Mouse (Mus musculus): Measurements from ENCODE around the gene Tent4a. TPM values are rescaled to one million over a fixed set of nuclear protein-coding genes. Genes with fewer than 3 reads are reported as not detected.
A peak's percentile ranks its signal among the peaks of the same experiment; 100 is the strongest.
"Not testable (repeated sequence)": the region's sequence is repeated elsewhere in the genome, so short reads cannot be mapped to it uniquely, and the experiment has no call there.

Gene Tent4a
- polyA plus RNA-seq (2021) = 27.7 TPM

DNA sequence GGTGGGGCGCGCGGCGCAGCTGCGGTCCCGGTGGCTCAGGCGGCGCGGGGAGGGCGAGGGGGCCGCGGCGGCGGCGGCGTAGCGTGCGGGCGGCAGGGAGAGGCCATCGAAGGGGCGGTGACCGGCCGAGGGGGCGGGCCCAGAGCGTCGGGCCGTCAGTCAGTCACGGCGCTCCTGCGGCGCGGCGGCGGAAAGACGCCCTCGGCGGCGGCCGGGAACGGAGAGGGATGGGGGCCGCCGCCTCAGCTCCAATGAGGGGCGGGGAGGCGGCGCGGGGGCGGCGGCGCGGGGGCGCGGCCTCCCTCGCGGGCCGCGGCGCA is at the start of gene Tent4a:
Gene Tent4a (minus strand): TSS at position 284 of the 320 bp plus-strand sequence.
- ChIA-PET CTCF (no interaction called here), POLR2A (no interaction called here)
- H3K27me3 ChIP-seq = no peaks in the 10 kb centered on the region
- no peak for TF ChIP-seq CTCF (IDR thresholded peaks at IDR 0.05)
- ATAC-seq = peak; percentile 82
- in situ Hi-C loops (cut with MboI; ENCODE audit: low pct_unique_long_range_greater_than_20kb) = loop anchor here (25.0 kb wide), 1 partner anchor 1053 kb away; no protein-coding TSS in a partner anchor
- DNase-seq (ENCODE audit: low read depth, low spot score) = no peak

DNA sequence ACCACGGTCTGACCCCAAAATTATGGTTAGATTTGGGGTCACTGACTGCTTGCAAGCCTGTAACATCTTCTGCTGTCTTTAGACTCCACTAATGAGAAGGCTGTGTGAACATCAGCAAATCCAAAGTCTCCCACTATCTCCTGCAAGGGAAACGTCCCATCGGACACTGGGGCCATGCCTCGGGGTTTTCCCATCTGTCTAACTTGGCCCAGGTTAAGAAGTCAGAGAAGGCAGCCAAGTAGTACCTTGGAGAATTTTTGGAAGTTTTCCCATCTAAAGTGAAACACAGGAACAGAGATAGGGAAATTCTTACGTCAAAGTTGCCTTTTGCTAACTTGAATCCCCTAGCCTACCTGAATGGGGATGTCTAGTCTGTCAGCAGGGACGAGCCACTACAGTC is 49.2 kb upstream of the Tent4a start:
- POLR2A ChIA-PET = no interaction called here
- CTCF ChIA-PET = interaction anchor here (1.2 to 1.7 kb wide), 2 partner anchors 10 to 28 kb away, joined by 3 to 4 read pairs; partner anchors contain the start of gene Srd5a1

DNA sequence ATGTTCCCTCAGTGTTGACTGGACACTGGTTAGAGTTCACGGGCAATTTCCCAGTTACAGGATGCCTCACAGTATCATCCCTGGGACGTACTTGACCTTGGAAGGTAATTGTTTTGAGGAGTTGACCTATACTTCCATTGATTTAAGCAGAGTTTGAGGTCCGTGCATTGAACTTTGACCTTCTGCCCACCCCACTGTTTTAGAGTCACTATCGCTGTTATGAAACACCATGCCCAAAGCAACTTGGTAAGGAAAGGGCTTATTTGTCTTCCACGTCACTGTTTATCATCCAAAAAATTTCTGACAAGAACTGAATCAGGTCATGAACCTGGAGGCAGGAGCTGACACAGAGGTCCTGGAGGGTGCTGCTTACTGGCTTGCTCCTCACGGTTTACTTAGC is 48.0 kb upstream of the Tent4a start:
- POLR2A ChIA-PET = no interaction called here
- no peak for TF ChIP-seq CTCF (IDR thresholded peaks at IDR 0.05)
- in situ Hi-C loops (cut with MboI; ENCODE audit: low pct_unique_long_range_greater_than_20kb) = loop anchor here (25.0 kb wide), 1 partner anchor 1205 kb away; no protein-coding TSS in a partner anchor

More for the DNA sequence above, 49.2 kb upstream of the Tent4a start:
- DNase-seq (ENCODE audit: low read depth, low spot score) (no peak), ATAC-seq (no peak)
- in situ Hi-C loops (cut with MboI; ENCODE audit: low pct_unique_long_range_greater_than_20kb) = loop anchor here (25.0 kb wide), 1 partner anchor 1204 kb away; no protein-coding TSS in a partner anchor
- no peaks in the 10 kb centered on the region for H3K27me3 ChIP-seq
- no peak for TF ChIP-seq CTCF (IDR thresholded peaks at IDR 0.05)

DNA sequence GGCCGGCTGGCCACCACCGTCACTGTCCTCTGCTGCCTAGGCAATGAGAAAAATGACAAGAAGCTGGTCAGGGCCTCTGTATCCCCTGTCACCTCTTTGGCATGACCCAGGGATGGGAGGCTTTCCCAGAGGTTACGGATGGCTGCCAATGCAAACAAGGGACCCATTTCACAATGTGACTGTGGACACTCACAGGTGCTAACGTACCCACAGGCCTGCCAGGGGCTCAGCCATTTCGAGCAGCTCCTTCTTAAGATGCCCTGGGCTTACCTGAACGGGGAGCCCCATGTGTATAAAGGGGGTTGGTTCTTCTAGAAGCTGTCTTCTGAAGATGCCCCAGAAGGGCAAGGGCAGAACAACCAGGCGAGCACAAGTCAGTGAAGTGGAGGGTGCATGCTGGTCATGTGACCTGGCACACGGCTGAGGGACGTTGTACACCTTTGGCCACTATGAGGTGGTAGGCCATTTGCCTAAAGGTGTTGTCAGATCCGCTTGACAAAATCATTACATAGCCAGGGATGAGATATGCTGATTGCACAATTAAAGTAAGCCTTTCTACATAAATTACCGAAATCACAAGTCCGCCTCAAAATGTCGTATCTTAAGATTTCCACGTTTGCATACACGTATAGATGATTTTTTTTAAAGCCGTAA is 42.9 kb upstream of the Tent4a start:
- no peak for DNase-seq (ENCODE audit: low read depth, low spot score)
- no peaks in the 10 kb centered on the region for H3K27me3 ChIP-seq
- no peak for TF ChIP-seq CTCF (IDR thresholded peaks at IDR 0.05)
- ATAC-seq = no peak
- CTCF ChIA-PET = interaction anchor here (0.9 kb wide), 1 partner anchor 20 kb away, joined by 3 read pairs; no protein-coding TSS in a partner anchor
- POLR2A ChIA-PET = no interaction called here
- in situ Hi-C loops (cut with MboI; ENCODE audit: low pct_unique_long_range_greater_than_20kb) = loop anchor here (25.0 kb wide), 1 partner anchor 1210 kb away; no protein-coding TSS in a partner anchor

More for the DNA sequence above, 48.0 kb upstream of the Tent4a start:
- no peak for ATAC-seq
- H3K27me3 ChIP-seq = no peaks in the 10 kb centered on the region
- CTCF ChIA-PET = interaction anchor here (1.0 to 1.8 kb wide), 3 partner anchors 9 to 28 kb away, joined by 3 to 5 read pairs (median 4); partner anchors contain the start of gene Srd5a1
- DNase-seq (ENCODE audit: low read depth, low spot score) = no peak

DNA sequence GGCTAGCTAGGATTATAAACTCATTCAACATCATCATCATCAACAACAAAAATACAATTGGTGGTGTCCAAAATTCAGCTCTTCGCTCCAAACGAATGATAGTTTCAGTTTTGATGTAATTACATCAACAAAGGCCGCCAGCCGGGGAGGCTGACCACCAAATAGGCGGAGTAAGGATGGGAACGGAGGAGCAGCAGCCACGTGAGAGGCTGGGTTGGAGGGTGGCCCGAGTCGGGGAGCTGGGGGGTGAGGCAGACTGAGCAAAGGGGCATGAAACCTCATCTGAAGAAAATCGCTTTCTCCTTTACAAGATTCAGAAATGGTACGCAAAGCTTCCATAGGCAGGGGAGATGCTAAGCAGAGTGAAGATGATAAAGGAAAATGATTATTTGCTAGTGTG is 42.3 kb upstream of the Tent4a start:
- ATAC-seq = no peak
- no peaks in the 10 kb centered on the region for H3K27me3 ChIP-seq
- in situ Hi-C loops (cut with MboI; ENCODE audit: low pct_unique_long_range_greater_than_20kb) = loop anchor here (25.0 kb wide), 1 partner anchor 1211 kb away; no protein-coding TSS in a partner anchor
- POLR2A ChIA-PET = no interaction called here
- CTCF ChIA-PET = no interaction called here
- TF ChIP-seq CTCF (IDR thresholded peaks at IDR 0.05) = no peak
- DNase-seq (ENCODE audit: low read depth, low spot score) = no peak

DNA sequence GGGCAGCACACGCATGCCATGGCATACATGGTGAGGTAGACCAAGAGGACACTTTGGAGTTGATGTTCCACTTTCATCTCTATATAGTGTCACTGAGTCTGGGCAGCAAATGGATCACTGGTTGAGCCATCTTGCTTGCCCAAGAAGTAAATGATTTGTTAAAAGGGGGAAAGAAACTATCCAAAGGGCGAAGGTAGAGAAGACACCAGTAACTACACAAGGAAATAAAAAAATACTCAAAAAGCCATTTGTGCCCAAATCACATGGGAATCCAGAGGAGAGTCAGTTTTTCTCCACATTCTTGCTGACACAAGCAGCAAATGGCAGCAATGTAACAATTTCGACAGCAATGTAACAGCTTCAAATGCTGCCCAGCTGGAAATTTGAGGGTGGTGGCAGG is 38.2 kb upstream of the Tent4a start:
- no peak for TF ChIP-seq CTCF (IDR thresholded peaks at IDR 0.05)
- ATAC-seq (no peak), DNase-seq (ENCODE audit: low read depth, low spot score) (no peak)
- CTCF ChIA-PET = interaction anchor here (1.3 to 1.5 kb wide), 2 partner anchors 10 to 15 kb away, joined by 4 to 5 read pairs; no protein-coding TSS in a partner anchor
- no peaks in the 10 kb centered on the region for H3K27me3 ChIP-seq
- in situ Hi-C loops (cut with MboI; ENCODE audit: low pct_unique_long_range_greater_than_20kb) = no loop called here
- POLR2A ChIA-PET = interaction anchor here (0.6 to 1.6 kb wide), 3 partner anchors 13 to 38 kb away, joined by 3 to 7 read pairs (median 5); no protein-coding TSS in a partner anchor

DNA sequence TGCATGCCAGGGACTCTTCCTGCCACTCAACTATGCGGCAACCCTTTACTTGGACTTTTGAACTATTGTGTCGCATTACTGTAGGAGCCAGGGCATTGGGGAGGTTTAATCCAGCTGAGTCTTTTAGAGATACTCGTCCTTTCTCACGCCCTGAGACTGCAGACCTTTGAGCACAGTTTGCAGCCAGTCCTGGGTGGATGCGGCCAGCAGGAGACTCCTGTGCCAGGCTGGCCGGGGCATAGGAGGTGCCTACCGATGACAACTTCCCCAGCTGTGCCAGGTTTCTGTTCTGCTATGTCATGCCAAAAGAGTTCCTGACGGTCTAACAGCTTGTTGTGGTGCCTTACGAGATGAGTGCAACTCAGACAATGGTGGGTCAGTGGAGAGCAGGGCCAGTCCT is 34.8 kb upstream of the Tent4a start:
- ChIA-PET POLR2A (no interaction called here), CTCF (interaction anchor here (1.0 to 1.6 kb wide), 3 partner anchors 15 to 57 kb away, joined by 3 to 4 read pairs (median 3); no protein-coding TSS in a partner anchor)
- DNase-seq (ENCODE audit: low read depth, low spot score) (no peak), ATAC-seq (no peak)
- in situ Hi-C loops (cut with MboI; ENCODE audit: low pct_unique_long_range_greater_than_20kb) = no loop called here
- no peaks in the 10 kb centered on the region for H3K27me3 ChIP-seq
- TF ChIP-seq CTCF (IDR thresholded peaks at IDR 0.05) = no peak

DNA sequence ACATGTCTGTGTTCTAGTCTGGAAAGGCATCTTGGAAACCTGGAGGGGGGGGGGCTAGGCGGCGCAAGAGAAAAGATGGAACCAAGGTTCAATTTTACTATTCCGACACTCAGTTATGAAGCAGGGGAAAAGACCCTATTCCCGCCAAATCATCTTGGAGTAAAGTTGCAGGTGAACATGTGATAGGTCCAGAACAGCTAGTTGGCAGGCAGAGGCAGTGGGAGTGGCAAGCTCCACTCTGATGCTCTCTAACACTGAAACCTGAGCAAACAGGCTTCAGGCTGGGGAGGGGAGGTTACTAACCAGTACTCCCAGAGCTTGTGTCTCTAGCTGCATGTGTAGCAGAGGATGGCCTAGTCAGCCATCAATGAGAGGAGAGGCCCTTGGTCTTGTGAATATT is 31.0 kb upstream of the Tent4a start:
- POLR2A ChIA-PET = interaction anchor here (0.6 kb wide), 1 partner anchor 9 kb away, joined by 3 read pairs; no protein-coding TSS in a partner anchor
- in situ Hi-C loops (cut with MboI; ENCODE audit: low pct_unique_long_range_greater_than_20kb); H3K27me3 ChIP-seq; DNase-seq (ENCODE audit: low read depth, low spot score); ATAC-seq: not testable (repeated sequence)
- CTCF ChIA-PET = interaction anchor here (0.7 kb wide), 1 partner anchor 12 kb away, joined by 3 read pairs; no protein-coding TSS in a partner anchor

DNA sequence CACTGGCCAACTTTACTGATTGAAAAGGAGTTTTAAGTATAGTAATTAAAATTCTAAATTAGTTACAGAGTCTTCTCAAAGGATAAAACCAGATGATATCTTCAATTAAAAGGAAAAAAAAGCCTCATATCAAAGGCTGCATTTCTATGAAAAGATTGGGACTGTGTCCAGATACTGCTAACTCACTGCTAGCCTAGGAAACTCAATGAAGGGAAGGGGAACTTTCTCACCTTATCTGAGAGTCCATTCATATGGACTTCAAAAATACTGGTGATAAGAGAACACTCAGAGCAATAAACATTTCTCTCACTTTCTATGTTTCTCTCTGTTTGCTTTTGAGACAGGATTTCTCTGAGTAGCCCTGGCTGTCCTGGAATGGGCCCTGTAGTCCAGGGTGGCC is 30.2 kb upstream of the Tent4a start:
- POLR2A ChIA-PET = no interaction called here
- no peak for ATAC-seq
- DNase-seq (ENCODE audit: low read depth, low spot score) = no peak
- CTCF ChIA-PET = no interaction called here
- in situ Hi-C loops (cut with MboI; ENCODE audit: low pct_unique_long_range_greater_than_20kb) = no loop called here
- TF ChIP-seq CTCF (IDR thresholded peaks at IDR 0.05) = no peak
- no peaks in the 10 kb centered on the region for H3K27me3 ChIP-seq

DNA sequence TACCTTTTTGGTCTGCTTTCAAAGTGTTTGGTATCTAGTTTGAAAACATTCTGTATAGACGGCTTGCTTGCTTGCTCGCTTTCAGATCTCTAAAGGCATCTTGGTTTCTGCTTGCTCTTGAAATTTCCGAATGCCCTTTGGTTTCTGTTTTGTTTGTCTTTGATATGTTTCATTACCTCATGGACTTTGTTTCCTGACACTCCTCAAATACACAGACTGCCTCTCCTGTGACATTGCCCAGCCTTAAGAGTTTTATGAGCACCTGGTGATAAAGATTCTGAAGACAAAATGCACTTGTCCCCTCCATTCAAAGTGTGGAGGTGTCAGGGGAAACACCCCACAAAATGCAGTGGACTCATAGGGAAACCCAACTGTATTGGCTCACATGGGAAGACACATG is 29.5 kb upstream of the Tent4a start:
- POLR2A ChIA-PET = no interaction called here
- in situ Hi-C loops (cut with MboI; ENCODE audit: low pct_unique_long_range_greater_than_20kb) = no loop called here
- TF ChIP-seq CTCF (IDR thresholded peaks at IDR 0.05) = no peak
- CTCF ChIA-PET = no interaction called here
- H3K27me3 ChIP-seq = no peaks in the 10 kb centered on the region
- no peak for ATAC-seq
- DNase-seq (ENCODE audit: low read depth, low spot score) = no peak
